Mouse (Mus musculus) adrenal gland, adult 18-20 months (tissue): ENCODE measurements around the gene Rbm28. TPM values are rescaled to one million over a fixed set of nuclear protein-coding genes. Genes with fewer than 3 reads are reported as not detected.
A peak's percentile ranks its signal among the peaks of the same experiment; 100 is the strongest.
"Not testable (repeated sequence)": the region's sequence is repeated elsewhere in the genome, so short reads cannot be mapped to it uniquely, and the experiment has no call there.

Experiments
- DNase-seq, 2 experiments: peaks; one replicate each; pipeline ENCODE4 v3.0.0; 2021 to 2022; ENCODE audit warnings: low spot score in 2 of 2
- total RNA-seq, 2 experiments: library from RNA; stranded (reverse); gene quantifications; 1 replicate in 1 of 2; 2 replicates in 1 of 2; pipeline ENCODE4 v1.2.3; 2021

Rbm28 gene
- total RNA-seq, 2 experiments from 2014 or later: 32.4 to 34.3 TPM

GRCm38 (mm10) chr6:29195846-29196698 lies 31.3 kb upstream of the Rbm28 start:
- no peak for DNase-seq

GRCm38 (mm10) chr6:29195146-29195545 lies 30.3 kb upstream of the Rbm28 start:
- DNase-seq: peak in 1 of 2 experiments; percentile 5

DNA sequence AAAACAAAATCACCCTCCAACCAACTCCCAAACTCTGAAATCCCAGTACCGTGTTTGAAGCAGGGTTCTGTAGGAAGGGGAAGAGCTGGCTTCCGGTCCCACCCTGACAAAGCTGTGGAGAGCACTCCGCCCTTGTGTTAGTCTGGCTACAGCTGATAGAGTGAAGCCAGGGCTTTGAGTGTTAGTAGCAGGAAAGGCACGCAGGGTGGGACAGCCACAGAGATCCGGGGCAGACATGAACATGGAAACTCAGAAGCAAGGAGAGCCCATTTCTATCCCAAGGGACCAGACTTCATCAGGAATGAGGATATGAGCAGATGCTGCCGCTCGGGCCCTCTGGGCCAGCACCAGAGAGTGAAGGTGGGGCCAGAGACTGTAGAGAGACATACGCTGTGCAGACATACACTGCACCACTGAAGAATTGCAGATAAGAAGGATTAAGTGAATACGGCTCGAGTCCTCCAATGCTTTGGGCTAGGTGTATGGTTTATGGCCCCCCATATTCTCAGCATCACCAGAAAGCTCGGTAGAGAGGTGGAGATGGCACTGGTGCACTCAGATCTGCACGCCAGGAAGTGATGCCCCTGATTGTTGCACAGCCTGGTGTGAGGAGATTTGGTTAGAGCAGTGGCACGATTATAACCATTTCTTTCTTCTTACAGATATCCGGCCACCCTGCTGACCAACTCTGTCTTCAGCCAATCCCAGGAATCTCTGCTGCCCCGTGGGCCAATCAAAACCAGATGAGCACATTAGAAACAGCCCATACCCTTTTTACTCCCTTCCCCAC lies 29.4 kb upstream of the Rbm28 start:
- peak in 1 of 2 experiments; percentile 18 for DNase-seq

DNA sequence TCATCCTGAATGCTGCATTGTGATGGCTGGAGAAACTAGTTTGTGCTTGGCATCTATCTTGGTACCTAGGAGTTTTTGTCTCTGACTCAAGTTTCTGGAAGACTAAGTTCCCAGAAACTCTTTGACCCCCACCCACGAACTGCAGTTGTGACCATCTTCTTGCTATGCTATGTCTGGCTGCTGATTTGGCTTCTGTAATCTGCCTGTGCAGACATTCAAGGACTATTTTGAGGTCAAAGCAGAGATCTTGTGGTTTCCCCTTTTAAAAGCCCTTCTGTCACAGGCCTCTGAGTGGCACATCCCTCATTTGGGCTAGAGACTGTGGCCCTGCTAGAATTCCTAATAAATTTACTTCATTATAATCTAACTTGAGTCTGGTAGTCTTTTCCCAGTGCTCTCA lies 23.1 kb upstream of the Rbm28 start:
- DNase-seq: no peak

GRCm38 (mm10) chr6:29179843-29180242 lies 15.0 kb upstream of the Rbm28 start:
- DNase-seq: no peak

DNA sequence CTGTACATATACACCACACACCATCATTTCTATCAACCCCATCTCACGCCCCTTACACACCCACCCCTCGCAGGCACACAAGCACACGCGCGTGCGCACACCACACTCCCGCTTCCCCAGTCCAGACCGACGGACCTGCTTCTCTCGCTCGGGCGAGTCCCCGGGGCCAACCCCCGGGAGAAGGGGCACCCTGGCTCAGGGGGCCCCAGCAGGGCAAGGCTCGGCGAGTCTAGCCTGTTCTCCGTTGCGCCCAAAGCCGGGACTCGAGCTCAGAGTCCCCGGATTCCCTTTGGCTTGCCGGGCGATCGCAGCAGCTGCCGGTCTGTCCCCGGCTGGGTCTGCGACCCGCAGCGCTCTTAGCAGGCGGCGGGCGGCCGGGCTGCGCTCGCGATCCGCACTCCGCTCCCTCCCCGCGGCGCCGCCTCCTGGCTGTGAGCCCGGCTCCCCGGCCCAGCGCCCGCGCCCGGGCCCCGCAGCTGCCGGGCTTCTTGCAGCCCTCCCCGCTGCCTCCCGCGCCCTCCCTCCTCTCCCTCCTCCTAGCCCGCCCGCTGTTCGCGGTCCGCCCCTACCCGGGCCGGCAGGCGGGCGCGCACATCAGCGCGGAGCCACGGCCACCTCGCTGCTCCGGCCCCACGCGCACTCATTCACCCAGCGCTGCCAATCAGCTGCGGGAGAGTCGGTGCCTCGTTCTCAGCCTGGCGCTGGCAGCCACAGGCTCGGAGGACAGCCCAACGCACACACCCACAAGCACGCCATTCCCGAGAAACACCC lies 14.3 kb upstream of the Rbm28 start, which contains the start of gene Prrt4:
TSS of gene Prrt4 (minus strand) at position 697 of the 771 bp plus-strand sequence.
- DNase-seq: peak; percentile 52 to 67

DNA sequence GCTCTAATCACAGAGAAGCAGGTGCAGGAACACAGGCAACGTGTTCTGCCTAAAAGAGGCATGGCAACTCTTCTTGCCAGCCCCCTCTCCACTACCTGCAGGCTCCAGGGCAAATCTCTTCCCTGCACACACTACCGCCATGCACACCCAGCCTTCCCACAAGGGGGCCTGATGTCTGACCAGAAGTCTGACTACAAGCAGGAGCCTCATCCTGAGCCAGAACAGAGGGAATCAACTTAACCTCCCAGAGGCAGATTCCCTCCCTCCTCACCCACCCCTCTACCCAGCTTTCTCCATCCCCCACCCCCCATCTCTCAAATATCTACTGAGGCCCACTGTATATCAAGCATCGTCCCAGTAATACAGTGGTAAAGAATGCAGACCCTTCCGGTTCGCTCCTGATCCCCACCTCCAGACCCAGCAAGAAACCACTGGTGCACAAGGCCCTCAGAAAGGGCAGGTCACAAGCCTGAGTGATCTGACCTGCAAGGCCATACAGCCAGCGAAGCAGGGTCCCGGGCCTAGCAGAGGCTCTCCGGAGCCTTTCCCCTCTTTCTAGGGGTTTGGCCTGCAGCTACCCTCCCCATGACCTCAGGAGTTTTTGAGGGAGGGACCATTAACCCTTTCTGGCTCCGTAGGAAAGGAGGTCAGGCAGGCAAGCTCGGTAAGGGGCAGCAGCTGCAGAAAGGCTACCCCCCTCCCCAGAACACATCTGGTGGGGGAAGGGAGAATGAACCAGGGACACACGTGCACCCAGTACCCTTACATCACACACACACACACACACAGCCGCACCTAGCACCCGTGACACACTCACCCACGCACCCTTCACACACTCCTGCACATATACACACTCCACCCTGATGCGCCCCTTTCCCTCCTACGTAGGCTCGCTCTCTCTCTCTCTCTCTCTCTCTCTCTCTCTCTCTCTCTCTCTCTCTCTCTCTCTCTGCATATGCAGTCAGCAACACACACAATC lies 13.4 kb upstream of the Rbm28 start:
- DNase-seq: no peak

DNA sequence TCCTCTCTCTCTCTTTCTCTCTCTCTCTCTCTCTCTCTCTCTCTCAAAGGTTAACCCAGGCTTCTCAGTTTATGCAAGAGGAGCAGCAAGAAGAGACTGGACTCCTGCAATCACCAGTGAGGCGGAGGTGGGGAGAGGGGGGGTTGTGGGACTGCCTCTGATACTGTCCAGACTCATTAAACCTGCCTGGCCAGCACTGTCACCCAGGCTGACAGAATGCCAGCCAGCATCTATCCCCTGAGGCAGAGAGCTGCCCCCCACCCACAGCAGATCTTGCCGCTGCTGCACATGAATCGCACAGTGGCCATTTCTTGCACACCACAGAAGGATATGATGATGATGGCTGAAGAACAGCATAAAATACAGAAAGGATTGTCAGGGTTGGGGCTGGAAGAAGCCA lies 10.3 kb upstream of the Rbm28 start:
- DNase-seq: no peak

DNA sequence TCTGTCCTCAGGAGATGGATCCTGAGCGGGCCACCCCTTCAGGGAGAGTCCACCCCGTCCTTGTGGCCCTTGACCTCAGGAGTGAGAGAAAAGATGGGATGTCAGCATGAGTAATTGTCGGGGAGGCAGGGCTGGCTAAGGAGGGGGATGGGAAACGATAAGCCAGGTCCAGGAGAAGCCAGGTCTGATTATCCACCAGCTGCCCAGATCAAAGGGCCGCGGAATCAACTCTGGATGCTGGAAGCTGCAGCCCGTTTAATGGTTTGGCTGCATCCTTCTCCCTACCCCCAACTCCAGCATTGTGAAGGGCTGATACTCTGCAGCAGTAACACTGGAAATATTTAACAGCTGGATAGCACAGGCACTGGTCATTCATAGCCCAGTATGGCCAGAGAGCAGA lies 9.6 kb upstream of the Rbm28 start:
- no peak for DNase-seq

DNA sequence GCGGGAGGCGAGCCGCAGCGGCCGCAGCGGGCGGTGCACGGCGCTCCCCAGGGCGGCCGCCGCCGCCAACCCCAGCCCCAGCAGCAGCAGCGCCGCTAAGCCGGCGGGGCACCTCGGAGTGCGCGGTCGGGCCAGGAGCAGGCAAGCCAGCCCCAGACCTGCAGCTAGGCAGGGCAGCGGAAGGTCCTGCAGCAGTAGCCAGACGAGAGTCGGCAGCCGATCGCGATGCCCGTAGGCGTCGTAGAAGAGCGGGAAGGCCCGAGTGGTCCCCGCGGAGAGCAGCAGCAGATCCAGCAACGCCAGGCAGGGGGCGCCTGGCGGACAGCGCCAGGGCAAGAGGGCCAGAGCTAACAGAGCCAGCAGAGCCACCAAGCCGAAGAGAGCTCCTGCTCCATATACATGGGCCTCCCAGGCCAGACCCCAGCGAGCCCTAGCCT lies 6.2 kb upstream of the Rbm28 start:
- peak; percentile 69 to 77 for DNase-seq

- DNase-seq: peak in 1 of 2 experiments; percentile 32
Measured at GRCm38 (mm10) chr6:29170063-29170921, 5.5 kb upstream of the Rbm28 start.

DNA sequence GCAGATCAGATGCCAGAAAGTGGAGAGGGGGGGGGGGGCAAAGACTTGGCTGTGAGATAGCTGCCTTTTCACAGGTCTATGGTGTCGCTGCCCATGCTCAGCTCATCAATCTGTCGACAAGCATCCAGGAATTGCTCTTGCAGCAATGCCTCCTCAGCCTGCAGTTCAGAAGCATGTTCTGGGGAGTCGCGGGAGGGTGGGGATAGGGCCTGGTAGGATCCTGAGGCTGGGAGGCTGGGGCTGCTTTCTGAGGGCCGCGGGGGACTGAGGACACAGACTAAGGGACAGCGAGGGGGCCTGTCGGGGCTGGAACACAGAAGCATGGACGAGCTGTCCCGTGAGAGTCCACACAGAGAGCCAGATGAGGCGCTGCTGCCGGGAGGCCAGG lies 4.9 kb upstream of the Rbm28 start:
- DNase-seq: no peak

GRCm38 (mm10) chr6:29168871-29169270 lies 4.1 kb upstream of the Rbm28 start:
- no peak for DNase-seq

- DNase-seq: no peak
Measured at GRCm38 (mm10) chr6:29166196-29166595, 1.4 kb upstream of the Rbm28 start.

DNA sequence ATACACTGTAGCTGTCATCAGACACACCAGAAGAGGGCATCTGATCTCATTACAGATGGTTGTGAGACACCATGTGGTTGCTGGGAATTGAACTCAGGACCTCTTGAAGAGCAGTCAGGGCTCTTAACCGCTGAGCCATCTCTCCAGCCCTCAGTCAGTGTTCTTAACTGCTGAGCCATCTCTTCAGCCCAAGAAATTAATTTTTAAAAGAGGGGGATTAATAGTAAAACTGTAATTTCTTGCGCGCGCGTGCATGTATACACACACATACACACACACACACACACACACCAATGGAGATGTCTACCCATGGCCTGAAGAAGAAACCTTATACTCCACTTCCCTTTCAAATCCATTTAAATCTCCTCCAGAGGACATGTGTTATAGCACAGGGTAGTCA lies 3.5 kb downstream of the Rbm28 start:
- DNase-seq: not testable (repeated sequence)

- DNase-seq: no peak
Measured at GRCm38 (mm10) chr6:29160786-29161185, 4.0 kb downstream of the Rbm28 start.

DNA sequence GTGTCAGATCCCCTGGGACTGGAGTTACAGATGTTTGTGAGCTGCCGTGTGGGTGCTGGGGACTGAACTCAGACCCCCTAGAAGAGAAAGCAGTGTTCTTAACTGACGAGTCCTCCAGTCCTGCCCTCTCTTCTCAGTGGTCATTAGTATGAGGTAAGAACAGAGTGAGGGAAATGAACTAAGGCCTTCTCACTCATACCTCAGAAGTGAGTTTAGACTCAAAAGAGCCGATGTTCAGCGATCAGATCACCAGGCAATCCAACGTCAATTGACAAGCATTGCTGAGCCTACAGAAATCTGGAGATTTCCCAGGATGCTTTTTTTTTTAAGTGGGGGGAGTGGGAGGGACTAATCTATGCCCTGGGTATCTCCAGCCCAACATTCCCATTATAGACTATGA lies 8.5 kb downstream of the Rbm28 start:
- DNase-seq: no peak

GRCm38 (mm10) chr6:29150001-29150400 lies 14.8 kb downstream of the Rbm28 start:
- DNase-seq: no peak

DNA sequence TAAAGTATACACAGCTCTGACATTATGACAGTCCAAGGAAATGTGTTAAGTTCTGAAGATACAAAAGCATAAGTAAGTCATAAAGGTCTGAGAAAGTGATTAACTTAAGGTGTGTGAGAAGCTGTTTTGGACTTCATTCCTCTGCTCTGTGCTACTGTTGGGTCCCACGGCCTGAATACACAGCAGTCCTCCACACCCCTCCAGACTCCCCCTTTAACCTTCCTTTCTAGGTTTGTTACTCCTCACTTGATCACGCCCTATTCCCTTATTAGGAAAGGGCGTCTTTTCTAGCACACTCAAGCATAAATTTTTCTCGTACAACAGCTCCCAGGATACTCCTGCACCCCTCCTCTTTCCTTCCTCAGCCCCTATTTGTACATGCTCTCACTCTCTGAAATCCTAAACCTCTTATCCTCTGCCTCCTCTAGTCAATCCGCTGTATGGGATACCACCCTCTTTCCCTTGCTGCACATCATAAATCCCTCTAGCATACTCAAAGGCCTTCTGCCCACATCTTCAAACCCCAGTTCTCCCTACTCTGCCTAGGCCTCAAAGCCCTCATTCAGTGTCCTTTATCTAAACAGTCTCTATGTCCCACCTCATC lies 17.3 kb downstream of the Rbm28 start:
- DNase-seq: no peak
